Mouse (Mus musculus): ENCODE results near the gene Naa50. TPM values are rescaled to one million over a fixed set of nuclear protein-coding genes. Genes with fewer than 3 reads are reported as not detected.
A peak's percentile ranks its signal among the peaks of the same experiment; 100 is the strongest.

Naa50 gene
- polyA plus RNA-seq, 1 experiment = 4.8 TPM

DNA sequence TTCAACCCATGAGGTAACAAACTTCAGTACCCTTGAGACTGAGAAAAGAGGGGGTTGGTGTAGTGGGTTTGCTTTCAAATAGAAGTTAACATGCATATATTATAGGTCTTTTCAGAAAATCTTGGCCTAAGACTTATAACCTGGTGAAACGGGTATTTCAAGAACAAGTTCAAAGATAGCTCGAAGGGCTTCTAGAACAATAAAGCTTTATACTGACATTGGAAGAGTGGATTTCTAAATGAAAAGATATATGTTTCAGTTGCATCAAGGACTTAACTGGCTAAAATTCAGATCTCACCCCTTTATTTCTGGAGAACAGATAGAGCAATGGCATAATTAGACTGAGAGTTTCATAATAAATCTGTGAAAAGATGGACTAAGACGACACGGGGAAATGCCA, 29.4 kb downstream of the Naa50 start:
- TF ChIP-seq CTCF (IDR thresholded peaks at IDR 0.05; ENCODE audit: control insufficient read depth, insufficient read depth, insufficient replicate concordance, low read depth, low read length) (no peak), POLR2A (IDR thresholded peaks at IDR 0.05; ENCODE audit: control insufficient read depth, low read depth, low read length) (no peak)
- no peak overlapping the region for H3K27ac ChIP-seq (ENCODE audit: control insufficient read depth, insufficient read depth, low read depth, low read length)

DNA sequence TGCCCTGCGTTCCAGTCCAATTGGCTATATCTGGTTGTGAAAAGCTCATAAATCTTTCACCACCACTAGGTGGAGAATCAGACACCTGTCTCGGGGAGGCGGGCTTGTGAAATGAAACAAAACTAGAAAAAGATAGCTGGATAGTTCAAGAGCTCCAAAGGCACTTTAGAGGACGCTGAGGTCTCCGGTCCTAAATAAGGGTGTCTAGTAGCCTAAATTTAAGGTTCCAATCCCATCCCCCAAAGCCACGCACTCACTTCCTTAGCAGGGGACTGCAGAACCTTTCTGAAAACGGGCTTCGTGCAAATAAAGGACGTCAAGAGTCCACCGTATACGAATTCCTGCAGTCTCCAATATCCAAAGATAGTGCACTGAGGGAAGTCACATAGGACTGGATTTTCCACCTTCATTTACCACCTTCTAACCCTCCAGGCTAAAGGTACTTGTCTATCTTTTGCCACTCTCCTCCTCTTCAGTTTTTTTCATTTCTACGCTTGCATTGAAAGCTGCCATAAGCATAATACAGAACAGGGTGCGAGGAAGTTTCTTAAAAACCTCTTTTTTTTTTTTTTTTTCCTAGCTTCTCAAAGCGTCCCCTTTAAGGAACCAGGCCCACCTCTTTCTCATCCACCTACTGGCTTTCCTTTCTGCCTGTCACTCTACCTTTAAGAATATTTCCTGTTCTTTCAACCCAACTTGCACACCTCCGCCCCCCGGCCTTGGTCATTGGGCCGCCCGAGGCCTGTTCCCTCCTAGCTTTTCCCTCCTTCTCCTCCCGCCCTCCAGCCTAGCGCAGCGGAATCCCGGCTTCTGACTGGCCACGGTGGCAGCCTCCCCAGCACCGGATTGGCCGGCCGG, 32.9 kb downstream of the Naa50 start:
- Histone ChIP-seq H3K36me3 (ENCODE audit: control insufficient read depth, insufficient read depth, low read length) (no peaks in the 10 kb centered on the region), H3K4me1 (ENCODE audit: control insufficient read depth, insufficient read depth, low read length) (peaks cover 4% of the 10 kb centered on the region), H3K27me3 (ENCODE audit: control insufficient read depth, insufficient read depth, low read length) (no peaks in the 10 kb centered on the region), H3K4me3 (ENCODE audit: control insufficient read depth, low read depth, low read length) (peak overlapping the region; percentile 79), H3K27ac (ENCODE audit: control insufficient read depth, insufficient read depth, low read depth, low read length) (peak overlapping the region; percentile 70)
- TF ChIP-seq CTCF (IDR thresholded peaks at IDR 0.05; ENCODE audit: control insufficient read depth, insufficient read depth, insufficient replicate concordance, low read depth, low read length) (no peak), POLR2A (IDR thresholded peaks at IDR 0.05; ENCODE audit: control insufficient read depth, low read depth, low read length) (no peak)

More for the DNA sequence above, 29.4 kb downstream of the Naa50 start:
- Histone ChIP-seq H3K27me3 (ENCODE audit: control insufficient read depth, insufficient read depth, low read length) (no peaks in the 10 kb centered on the region), H3K36me3 (ENCODE audit: control insufficient read depth, insufficient read depth, low read length) (no peaks in the 10 kb centered on the region), H3K4me3 (ENCODE audit: control insufficient read depth, low read depth, low read length) (no peak overlapping the region), H3K4me1 (ENCODE audit: control insufficient read depth, insufficient read depth, low read length) (peaks cover 4% of the 10 kb centered on the region)

DNA sequence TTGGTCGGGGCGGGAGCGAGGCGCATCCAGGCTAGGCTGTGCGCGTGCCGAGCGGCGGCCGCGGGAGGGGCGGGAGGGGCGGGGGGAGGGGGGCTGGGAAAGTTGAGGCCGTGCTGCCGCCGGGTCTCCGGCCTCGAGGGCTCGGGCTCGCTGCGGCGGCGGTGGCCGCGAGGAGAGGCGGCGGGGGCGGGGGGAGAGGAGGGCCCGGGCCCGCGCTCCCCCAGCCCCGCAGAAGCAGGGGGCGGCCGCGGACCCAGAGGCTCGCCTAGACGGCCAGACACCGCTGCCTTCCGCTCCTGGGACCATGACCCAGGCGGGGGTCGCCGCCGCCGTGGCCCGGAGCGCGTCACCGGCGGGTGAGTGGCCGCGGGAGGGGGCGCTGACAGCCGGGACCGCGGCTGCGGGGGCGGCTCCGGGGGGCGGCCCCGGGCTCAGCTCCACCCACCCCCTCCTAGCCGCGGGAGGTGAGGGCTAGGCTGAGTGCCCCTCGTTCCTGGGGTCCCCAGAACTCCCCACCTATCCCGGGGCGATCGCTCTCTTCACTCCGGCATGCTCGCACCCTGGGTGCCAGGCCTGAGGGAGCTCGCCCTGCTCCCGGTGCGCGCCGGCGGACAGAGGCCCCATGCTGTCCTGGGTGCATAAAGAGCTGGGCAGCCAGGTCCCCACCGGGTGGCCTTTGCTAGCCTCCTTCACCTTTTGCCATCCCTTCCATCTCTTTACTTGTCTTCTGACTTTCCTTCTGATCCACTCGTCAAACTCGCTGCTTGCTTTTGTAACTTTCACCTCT, 33.7 kb downstream of the Naa50 start, which contains the start of gene Usf3:
TSS of gene Usf3 (plus strand) at position 92 of the 787 bp plus-strand sequence.
- Histone ChIP-seq H3K27me3 (ENCODE audit: control insufficient read depth, insufficient read depth, low read length) (no peaks in the 10 kb centered on the region), H3K4me1 (ENCODE audit: control insufficient read depth, insufficient read depth, low read length) (peaks cover 4% of the 10 kb centered on the region), H3K36me3 (ENCODE audit: control insufficient read depth, insufficient read depth, low read length) (no peaks in the 10 kb centered on the region), H3K27ac (ENCODE audit: control insufficient read depth, insufficient read depth, low read depth, low read length) (peak within 1 kb of the TSS; percentile 70), H3K4me3 (ENCODE audit: control insufficient read depth, low read depth, low read length) (peak within 1 kb of the TSS; percentile 93)
- TF ChIP-seq POLR2A (IDR thresholded peaks at IDR 0.05; ENCODE audit: control insufficient read depth, low read depth, low read length) (no peak), CTCF (IDR thresholded peaks at IDR 0.05; ENCODE audit: control insufficient read depth, insufficient read depth, insufficient replicate concordance, low read depth, low read length) (no peak)

DNA sequence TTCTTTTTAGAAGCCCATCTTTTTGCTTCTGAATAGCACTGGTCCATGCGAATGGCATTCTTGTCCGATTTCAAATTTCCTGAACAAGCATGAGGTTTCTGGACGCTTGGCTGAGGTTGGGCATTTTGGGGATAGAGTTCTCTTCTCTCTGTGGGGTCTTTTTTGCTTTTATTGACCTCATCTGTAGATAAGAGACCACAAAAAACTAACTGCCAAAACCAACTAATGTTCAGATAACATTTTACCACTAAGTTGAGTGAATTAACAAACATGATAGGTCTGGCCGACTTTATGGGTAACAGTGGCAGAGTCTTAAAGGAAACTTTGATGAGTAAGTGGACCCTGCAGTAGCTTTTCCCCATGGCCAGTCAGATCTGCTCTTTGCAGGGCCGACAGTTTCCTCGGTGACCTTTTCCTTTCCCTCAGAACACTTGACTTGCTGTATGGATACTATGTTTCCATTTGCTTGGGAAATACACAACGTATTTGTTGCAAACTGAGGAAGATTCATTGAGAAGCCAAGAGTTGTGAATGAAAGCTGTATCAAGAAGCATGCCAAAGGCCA, 34.4 kb downstream of the Naa50 start:
- Histone ChIP-seq H3K27me3 (ENCODE audit: control insufficient read depth, insufficient read depth, low read length) (no peaks in the 10 kb centered on the region), H3K36me3 (ENCODE audit: control insufficient read depth, insufficient read depth, low read length) (no peaks in the 10 kb centered on the region), H3K4me3 (ENCODE audit: control insufficient read depth, low read depth, low read length) (peak overlapping the region; percentile 93), H3K4me1 (ENCODE audit: control insufficient read depth, insufficient read depth, low read length) (peaks cover 4% of the 10 kb centered on the region), H3K27ac (ENCODE audit: control insufficient read depth, insufficient read depth, low read depth, low read length) (no peak overlapping the region; the same call in 1 of the 2 replicates)
- TF ChIP-seq CTCF (IDR thresholded peaks at IDR 0.05; ENCODE audit: control insufficient read depth, insufficient read depth, insufficient replicate concordance, low read depth, low read length) = no peak
- TF ChIP-seq POLR2A (IDR thresholded peaks at IDR 0.05; ENCODE audit: control insufficient read depth, low read depth, low read length) = no peak

DNA sequence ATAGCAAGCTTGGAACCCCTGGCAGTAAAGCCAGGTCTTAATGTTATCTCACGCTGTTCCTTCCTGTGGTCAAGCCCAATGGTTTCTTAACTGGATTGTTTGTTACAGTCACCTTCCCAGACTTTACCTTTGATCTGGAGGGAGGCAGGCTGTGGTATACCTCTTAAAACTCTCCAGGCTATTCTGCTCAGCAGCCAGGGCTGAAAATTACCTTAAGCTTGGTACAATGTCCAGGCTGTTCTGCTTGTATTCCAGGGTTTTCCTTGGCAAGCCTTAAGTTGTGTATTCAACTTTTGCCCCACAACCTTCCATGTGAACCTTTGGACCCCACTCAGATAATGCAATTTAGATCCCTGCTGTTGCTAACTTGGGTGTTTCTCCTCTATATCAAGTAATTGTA, 35.4 kb downstream of the Naa50 start:
- no peaks in the 10 kb centered on the region for H3K36me3 ChIP-seq (ENCODE audit: control insufficient read depth, insufficient read depth, low read length)
- H3K4me1 ChIP-seq (ENCODE audit: control insufficient read depth, insufficient read depth, low read length) = peaks cover 4% of the 10 kb centered on the region
- no peak overlapping the region for H3K4me3 ChIP-seq (ENCODE audit: control insufficient read depth, low read depth, low read length)
- TF ChIP-seq CTCF (IDR thresholded peaks at IDR 0.05; ENCODE audit: control insufficient read depth, insufficient read depth, insufficient replicate concordance, low read depth, low read length) = no peak
- TF ChIP-seq POLR2A (IDR thresholded peaks at IDR 0.05; ENCODE audit: control insufficient read depth, low read depth, low read length) = no peak
- H3K27ac ChIP-seq (ENCODE audit: control insufficient read depth, insufficient read depth, low read depth, low read length) = no peak overlapping the region
- H3K27me3 ChIP-seq (ENCODE audit: control insufficient read depth, insufficient read depth, low read length) = no peaks in the 10 kb centered on the region

DNA sequence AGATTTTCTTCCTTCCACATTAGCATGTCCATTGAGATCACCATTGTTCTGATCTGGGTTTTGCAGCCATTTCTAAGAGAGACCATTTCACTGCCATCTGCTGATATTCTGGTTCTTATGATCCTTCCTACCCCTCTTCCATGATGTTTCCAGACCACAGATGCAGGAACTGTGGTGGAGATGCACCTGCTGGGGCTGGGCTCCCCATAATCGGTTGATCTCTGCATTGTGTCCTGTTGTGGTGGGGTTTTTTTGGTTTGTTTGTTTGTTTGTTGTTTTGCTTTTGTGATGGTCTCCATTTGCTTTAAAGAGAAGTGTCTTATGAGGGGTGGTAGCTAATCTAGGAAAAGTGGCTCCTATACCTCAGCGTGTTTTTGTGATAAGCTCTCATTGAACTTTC, 36.9 kb downstream of the Naa50 start:
- Histone ChIP-seq H3K4me1 (ENCODE audit: control insufficient read depth, insufficient read depth, low read length) (peaks cover 4% of the 10 kb centered on the region), H3K4me3 (ENCODE audit: control insufficient read depth, low read depth, low read length) (no peak overlapping the region), H3K27me3 (ENCODE audit: control insufficient read depth, insufficient read depth, low read length) (no peaks in the 10 kb centered on the region), H3K27ac (ENCODE audit: control insufficient read depth, insufficient read depth, low read depth, low read length) (no peak overlapping the region), H3K36me3 (ENCODE audit: control insufficient read depth, insufficient read depth, low read length) (no peaks in the 10 kb centered on the region)
- TF ChIP-seq POLR2A (IDR thresholded peaks at IDR 0.05; ENCODE audit: control insufficient read depth, low read depth, low read length) (no peak), CTCF (IDR thresholded peaks at IDR 0.05; ENCODE audit: control insufficient read depth, insufficient read depth, insufficient replicate concordance, low read depth, low read length) (no peak)

DNA sequence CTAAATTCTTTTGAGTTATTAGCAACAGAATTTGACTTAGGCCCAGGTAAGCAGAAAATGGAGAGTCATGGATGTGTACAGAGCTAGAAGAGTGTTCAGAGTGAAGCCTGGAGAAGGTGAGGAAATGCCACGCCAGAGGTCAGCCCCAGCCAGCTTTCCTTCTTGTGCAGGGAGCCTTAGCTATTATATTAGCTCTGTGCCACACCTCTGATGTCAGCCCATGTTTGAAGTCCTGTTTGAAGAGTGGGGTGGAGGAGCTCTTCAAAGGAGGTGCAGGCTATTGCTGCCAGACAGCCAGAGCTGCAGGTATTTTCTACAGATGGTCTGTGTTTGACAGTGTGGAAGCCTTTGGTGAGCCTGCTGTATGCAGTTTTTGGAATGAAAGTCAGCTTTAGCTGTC, 38.9 kb downstream of the Naa50 start:
- H3K36me3 ChIP-seq (ENCODE audit: control insufficient read depth, insufficient read depth, low read length) = no peaks in the 10 kb centered on the region
- H3K4me3 ChIP-seq (ENCODE audit: control insufficient read depth, low read depth, low read length) = no peak overlapping the region
- H3K27ac ChIP-seq (ENCODE audit: control insufficient read depth, insufficient read depth, low read depth, low read length) = no peak overlapping the region
- TF ChIP-seq CTCF (IDR thresholded peaks at IDR 0.05; ENCODE audit: control insufficient read depth, insufficient read depth, insufficient replicate concordance, low read depth, low read length) = no peak
- no peak for TF ChIP-seq POLR2A (IDR thresholded peaks at IDR 0.05; ENCODE audit: control insufficient read depth, low read depth, low read length)
- no peaks in the 10 kb centered on the region for H3K27me3 ChIP-seq (ENCODE audit: control insufficient read depth, insufficient read depth, low read length)
- H3K4me1 ChIP-seq (ENCODE audit: control insufficient read depth, insufficient read depth, low read length) = peaks cover 2% of the 10 kb centered on the region
